Mouse (Mus musculus) ES-Bruce4 (cell line): Measurements from ENCODE around the gene Ugt1a6a. TPM values are rescaled to one million over a fixed set of nuclear protein-coding genes. Genes with fewer than 3 reads are reported as not detected.
"Not testable (repeated sequence)": the region's sequence is repeated elsewhere in the genome, so short reads cannot be mapped to it uniquely, and the experiment has no call there.

Experiments used
- H3K27ac ChIP-seq: 2 replicates; pipeline ENCODE4 v1.5.1; 2012; ENCODE audit warnings: low read length, inconsistent platforms; ENCODE audit not compliant: insufficient read depth
- H3K27me3 ChIP-seq: 2 replicates; pipeline ENCODE4 v1.6.1; 2012; ENCODE audit warnings: mild to moderate bottlenecking, low read length, inconsistent platforms; ENCODE audit not compliant: control insufficient read depth, poor library complexity, insufficient read depth, severe bottlenecking
- H3K36me3 ChIP-seq: 2 replicates; pipeline ENCODE4 v1.6.1; 2012; ENCODE audit warnings: inconsistent platforms, mild to moderate bottlenecking, low read length, moderate library complexity; ENCODE audit not compliant: control insufficient read depth, poor library complexity, insufficient read depth, severe bottlenecking
- H3K4me1 ChIP-seq: one replicate; pipeline ENCODE4 v1.8.1; 2011; ENCODE audit warnings: low read length; ENCODE audit not compliant: control insufficient read depth, insufficient read depth
- H3K4me3 ChIP-seq: 2 replicates; pipeline ENCODE4 v1.5.1; 2011; ENCODE audit warnings: low read depth, mild to moderate bottlenecking, low read length
- H3K9ac ChIP-seq: 2 replicates; pipeline ENCODE4 v1.6.1; 2012; ENCODE audit warnings: low read depth, mild to moderate bottlenecking, inconsistent platforms; ENCODE audit not compliant: poor library complexity, severe bottlenecking
- H3K9me3 ChIP-seq: replicated peaks from 2 replicates; pipeline ENCODE4 v1.6.1; 2012; ENCODE audit warnings: mild to moderate bottlenecking, low read length, inconsistent platforms; ENCODE audit not compliant: control insufficient read depth, poor library complexity, insufficient read depth, severe bottlenecking
- CTCF ChIP-seq: IDR thresholded peaks from one replicate; pipeline ENCODE4 v1.8.1; 2011; ENCODE audit warnings: low read depth, low read length
- EP300 ChIP-seq: IDR thresholded peaks from 2 replicates; pipeline ENCODE4 v1.6.1; 2011; ENCODE audit warnings: low read depth, low read length; ENCODE audit not compliant: insufficient read depth
- POLR2A ChIP-seq: IDR thresholded peaks from one replicate; pipeline ENCODE4 v1.8.1; 2011; ENCODE audit warnings: low read length; ENCODE audit not compliant: insufficient read depth
- polyA plus RNA-seq: library from polyadenylated mRNA; stranded (reverse); fragments of >200 nt; gene quantifications from 2 replicates; pipeline ENCODE4 v1.2.4, GENCODE M21; 2011; ENCODE audit warnings: low read depth; ENCODE audit not compliant: missing spikeins, insufficient read depth, insufficient read length

Gene Ugt1a6a
- polyA plus RNA-seq, 1 experiment, result not detected

DNA sequence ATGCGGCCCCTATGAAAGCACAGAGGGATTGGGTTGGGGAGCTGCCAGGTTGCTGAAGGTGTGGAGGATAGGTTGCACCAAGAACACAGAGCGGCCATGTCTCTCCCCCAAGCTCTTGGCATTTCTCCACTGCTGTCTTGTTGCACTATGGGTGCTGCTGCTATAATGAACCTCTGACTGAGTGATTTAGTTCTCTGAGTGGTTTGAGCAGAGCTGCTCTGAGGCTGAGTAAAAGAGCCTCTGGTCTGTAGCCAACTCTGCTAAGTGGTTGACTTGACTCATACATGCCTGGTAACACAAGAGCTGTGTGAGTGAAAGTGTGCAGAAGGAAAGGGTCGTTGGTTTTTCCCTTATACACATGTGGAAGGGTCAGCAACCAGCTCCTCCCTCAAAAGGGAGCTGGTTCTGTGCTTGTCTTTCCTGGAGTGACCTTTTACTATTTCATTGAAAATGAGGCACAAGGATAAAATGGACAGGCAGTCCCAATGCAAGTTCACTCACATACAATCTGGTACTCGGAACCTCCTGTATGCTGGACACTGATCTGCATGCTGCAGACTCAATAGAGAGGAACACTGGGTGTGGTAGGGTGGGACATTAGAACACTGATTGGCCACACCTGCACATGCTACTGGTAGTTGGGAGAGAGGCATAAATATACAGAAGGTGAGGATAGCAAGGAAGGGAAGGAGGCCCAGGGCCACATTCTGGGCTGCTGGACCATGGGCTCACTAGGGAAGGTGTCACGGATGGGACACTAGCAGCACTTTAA, 30.7 kb upstream of the Ugt1a6a start:
- H3K9me3 ChIP-seq, H3K27ac ChIP-seq, H3K9ac ChIP-seq, H3K4me3 ChIP-seq, H3K36me3 ChIP-seq, H3K27me3 ChIP-seq, H3K4me1 ChIP-seq: not testable (repeated sequence)

DNA sequence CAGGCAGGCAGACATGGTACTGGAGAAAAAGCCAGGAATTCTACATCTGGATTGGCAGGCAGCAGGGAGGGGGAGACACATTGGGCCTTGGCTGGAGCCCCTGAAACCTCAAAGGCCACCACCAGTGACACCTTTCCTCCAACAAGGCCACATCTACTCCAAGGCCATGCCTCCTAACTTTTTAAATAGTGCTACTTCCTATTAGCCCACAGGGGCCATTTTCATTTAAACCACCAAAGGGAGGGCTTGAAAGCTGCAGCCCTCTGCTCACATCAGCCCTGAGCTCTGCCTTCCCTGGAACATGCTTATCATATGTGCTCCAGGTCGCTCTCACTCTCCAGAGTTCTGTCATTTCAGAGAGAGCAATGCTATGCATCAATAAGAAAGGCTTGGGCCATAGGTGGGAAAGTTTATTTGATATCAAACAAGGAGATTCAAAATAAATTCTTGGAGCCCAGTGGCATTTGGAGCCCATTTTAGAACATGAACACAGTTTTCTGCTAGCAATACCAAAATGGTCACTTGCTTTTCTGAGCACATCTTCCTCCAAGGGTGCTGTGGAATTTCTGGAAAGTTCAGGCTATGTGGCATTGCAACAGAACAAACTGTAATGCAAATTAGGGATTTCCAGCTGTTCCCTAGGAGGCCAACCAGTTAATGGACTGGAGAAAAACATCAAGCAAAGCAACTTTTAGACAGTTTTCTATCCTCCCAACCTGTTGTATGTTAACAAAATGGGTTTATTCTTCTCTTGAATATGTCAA, 29.8 kb upstream of the Ugt1a6a start:
- TF ChIP-seq POLR2A, result no peak
- TF ChIP-seq CTCF, result no peak
- TF ChIP-seq EP300, result no peak
- Histone ChIP-seq H3K27ac (no peak overlapping the region), H3K4me1 (no peaks in the 10 kb centered on the region)

DNA sequence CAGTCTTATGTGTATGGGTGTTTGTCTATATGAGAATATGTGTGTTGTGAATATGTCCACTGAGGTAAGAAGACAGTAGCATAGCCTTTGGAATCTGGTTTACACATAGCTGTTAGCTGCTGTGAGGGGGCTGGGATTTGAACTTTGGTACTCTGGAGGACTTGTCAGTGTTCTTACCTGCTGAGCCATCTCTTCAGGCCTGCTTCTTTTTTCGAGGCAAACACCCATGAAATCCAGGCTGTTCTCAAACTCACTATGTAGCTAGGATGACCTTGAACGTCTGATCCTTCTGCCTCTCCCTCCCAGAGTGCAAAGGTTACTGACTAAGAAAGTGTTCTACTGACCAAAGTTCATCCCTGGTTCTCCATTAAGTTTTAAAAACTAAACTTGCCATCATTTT, 29.0 kb upstream of the Ugt1a6a start:
- Histone ChIP-seq H3K27ac (no peak overlapping the region), H3K9me3 (no peaks in the 10 kb centered on the region), H3K27me3 (no peaks in the 10 kb centered on the region), H3K4me1 (no peaks in the 10 kb centered on the region), H3K4me3 (no peak overlapping the region), H3K9ac (no peak overlapping the region), H3K36me3 (no peaks in the 10 kb centered on the region)
- no peak for TF ChIP-seq EP300
- TF ChIP-seq POLR2A, result no peak
- TF ChIP-seq CTCF, result no peak

More for the DNA sequence above, 29.8 kb upstream of the Ugt1a6a start:
- no peaks in the 10 kb centered on the region for H3K36me3 ChIP-seq
- H3K9me3 ChIP-seq, result no peaks in the 10 kb centered on the region
- no peak overlapping the region for H3K4me3 ChIP-seq
- no peaks in the 10 kb centered on the region for H3K27me3 ChIP-seq
- H3K9ac ChIP-seq, result no peak overlapping the region

DNA sequence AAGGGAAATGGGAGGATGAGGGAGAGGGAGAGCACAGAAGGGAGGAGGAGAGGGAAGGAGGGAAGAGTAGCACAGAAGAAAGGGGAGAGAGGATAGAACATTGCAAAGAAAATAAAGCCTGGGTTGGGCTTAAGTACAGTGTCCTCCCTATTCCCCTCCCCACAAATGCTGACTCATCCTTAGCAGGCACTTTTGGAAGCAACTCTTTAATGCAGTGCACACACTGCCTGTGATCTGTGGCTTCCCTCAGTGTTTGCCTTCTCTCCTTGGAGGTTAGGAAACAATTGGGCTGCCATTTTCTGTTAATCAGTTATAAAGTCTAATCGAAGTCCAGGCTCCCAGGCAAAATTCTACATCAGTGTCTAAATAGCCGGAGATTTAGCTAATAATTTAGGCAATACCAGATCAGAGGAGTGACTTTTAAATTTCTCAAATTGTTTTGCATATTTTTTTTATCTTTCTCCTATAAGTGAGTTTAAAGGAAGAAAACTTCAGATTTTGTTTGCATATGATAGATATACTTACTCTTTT, 25.5 kb upstream of the Ugt1a6a start:
- H3K4me1 ChIP-seq, H3K9ac ChIP-seq, H3K36me3 ChIP-seq, H3K27me3 ChIP-seq, H3K4me3 ChIP-seq, H3K27ac ChIP-seq: not testable (repeated sequence)
- H3K9me3 ChIP-seq, result peaks cover 16% of the 10 kb centered on the region

DNA sequence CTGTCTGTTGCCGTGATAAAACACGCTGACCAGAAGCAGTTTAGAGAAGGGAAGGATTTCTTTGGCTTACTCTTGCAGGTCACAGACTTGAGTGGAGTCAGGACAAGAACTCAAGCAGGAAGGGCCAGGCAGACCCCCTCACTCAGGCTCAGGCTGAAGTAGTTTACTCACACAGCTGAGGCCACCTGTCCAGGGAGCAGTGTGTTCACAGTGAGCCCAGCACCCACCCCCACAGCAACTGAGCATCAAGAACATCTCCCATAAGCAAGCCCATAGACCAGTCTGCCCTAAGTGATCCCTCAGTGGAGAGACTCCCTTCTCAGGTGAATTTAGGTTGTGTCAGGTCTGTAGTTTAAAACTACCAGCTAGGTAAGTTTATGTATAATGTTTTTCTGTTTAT, 25.0 kb upstream of the Ugt1a6a start:
- H3K36me3 ChIP-seq, H3K9ac ChIP-seq, H3K4me1 ChIP-seq, H3K27ac ChIP-seq, H3K4me3 ChIP-seq, H3K27me3 ChIP-seq: not testable (repeated sequence)
- H3K9me3 ChIP-seq, result peaks cover 22% of the 10 kb centered on the region

DNA sequence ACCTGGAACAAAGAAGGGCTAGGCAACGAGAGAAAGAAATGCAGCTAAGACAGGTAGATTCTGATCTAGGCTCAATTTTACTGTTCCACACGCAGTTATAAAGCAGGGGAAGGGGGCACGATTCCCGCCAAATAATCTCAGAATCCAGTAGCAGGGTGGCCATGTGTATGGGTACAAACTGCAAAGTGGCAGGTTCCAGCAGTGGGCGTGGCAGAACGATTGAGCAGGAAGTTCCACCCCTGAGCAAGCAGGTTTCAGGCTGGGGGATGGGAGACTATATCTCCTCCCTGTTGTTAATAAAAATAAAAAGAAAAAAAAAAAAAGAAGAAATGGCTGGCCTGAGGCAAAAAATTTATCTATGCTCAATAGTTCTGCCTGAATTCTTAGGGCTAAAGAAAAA, 21.8 kb upstream of the Ugt1a6a start:
- not testable (repeated sequence) for H3K36me3 ChIP-seq, H3K27ac ChIP-seq, H3K9ac ChIP-seq, H3K4me1 ChIP-seq, H3K4me3 ChIP-seq, H3K27me3 ChIP-seq
- H3K9me3 ChIP-seq, result peaks cover 22% of the 10 kb centered on the region
